Mouse (Mus musculus) liver, embryonic 14.5 days (tissue): ENCODE measurements around the gene Ankrd34a.

Source experiments
- CTCF ChIP-seq: IDR thresholded peaks from 2 replicates; pipeline ENCODE4 v1.5.1; 2016; ENCODE audit warnings: antibody characterized with exemption, low read depth, control low read depth
- EP300 ChIP-seq: IDR thresholded peaks from 2 replicates; pipeline ENCODE4 v1.6.1; 2016; ENCODE audit warnings: antibody characterized with exemption, low read depth

- TF ChIP-seq EP300 (no peak), CTCF (no peak)
Observed at GRCm38 (mm10) chr3:96559398-96559910, 37.0 kb upstream of the Ankrd34a start.
